Mouse (Mus musculus) thymus, postnatal 10 days (tissue): ENCODE data around the gene Abcb1b.
"Not testable (repeated sequence)": the region's sequence is repeated elsewhere in the genome, so short reads cannot be mapped to it uniquely, and the experiment has no call there.

ENCODE experiments used
- DNase-seq, 2 experiments: peaks; one replicate each; pipeline ENCODE4 v3.0.0; 2021; ENCODE audit warnings: low spot score in 2 of 2

The Abcb1b gene

DNA sequence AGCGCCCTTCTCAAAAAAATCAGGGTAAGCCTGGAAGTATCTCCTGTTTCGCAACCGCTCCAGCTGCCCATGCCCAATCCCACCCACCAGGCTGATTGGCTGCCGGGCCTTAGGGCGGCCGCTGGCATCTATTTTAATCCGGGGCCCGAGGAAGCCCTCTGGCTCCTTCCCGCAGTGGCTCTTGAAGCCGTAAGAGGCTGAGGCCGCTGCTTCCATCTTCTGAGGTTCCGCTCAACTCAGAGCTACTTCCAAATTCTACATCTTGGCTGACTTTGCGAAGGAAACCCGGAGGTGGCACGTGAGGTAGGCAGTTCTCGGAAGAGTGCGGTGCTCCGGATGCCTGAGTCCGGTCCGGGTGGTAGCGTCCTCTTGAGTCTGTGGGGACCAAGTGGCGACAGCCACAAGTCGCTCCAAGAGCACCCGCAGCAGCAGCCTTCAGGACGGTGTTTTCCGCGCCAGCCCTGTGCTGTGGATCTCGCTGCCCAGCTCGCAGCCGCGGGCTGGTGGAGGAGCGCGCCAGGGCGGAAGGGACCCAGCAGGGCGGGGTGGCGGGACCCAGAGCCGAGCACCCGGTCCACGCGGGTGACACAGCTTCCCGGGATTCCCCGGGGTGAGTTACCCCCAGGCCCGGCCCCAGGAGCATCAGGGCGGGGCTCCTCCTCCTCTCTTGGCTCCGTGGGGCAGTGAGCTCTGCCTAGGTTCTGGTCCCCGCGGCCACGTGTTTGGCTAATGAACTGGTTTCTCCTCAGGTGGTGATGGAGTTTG, at the start of gene Abcb1b:
Gene Abcb1b (plus strand): TSS at position 161 of the 765 bp plus-strand sequence.
- peak; percentile 5 to 15 for DNase-seq

DNA sequence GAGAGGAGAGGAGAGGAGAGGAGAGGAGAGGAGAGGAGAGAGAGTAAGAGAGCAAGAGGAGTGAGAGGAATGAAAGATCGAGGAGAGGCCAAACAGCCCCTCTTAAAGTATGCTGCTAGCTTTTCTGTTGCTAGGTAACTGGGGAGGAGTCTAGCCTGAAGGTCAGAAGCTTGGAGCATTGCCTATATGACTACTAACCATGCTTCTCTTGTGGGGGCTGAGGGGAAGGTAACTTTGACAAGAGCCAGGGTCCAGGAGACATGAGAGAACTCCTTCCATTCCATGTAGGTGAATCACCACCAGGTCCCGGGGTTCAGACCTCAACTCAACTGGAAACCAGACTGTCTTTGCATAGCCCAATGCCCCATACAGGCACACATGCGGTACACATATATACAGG, 25.1 kb upstream of the Abcb1b start:
- no peak for DNase-seq

DNA sequence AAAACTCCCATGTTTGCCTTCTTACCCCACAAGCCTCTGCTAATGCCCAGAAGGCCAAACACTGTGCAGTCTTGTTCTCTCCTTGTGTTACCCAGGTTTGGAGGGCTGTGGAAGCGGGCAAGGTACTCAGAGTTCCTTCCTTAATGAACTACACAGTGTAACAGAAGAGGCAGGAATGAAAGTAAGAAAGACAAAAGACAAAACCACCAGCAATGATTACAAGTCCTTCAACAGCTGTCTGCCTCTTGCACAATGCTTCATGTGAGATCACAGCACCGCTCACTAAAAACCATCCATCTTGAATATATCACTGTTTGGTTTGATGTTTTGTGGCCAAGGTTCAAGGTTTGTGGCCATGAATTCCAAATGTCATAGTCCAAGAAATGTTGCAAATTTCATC, 19.6 kb upstream of the Abcb1b start:
- no peak for DNase-seq

DNA sequence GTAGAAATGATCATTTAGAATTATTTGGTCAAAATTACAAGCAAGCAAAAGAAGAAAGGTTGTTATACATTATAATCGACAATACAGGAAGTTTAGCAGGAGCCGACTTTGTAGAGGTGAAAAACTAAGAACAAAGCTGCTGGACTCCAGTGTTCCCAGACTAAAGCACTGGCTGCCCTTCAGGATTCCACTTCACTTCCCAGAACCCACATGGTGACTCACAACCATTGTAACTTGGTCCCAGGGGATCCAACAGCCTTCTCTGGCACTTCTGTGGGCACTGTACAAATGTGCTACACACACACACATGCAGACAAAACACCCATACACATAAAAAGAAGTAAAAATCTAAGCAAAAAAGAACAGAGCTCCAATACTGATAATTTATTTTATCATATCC, 19.2 kb upstream of the Abcb1b start:
- no peak for DNase-seq

DNA sequence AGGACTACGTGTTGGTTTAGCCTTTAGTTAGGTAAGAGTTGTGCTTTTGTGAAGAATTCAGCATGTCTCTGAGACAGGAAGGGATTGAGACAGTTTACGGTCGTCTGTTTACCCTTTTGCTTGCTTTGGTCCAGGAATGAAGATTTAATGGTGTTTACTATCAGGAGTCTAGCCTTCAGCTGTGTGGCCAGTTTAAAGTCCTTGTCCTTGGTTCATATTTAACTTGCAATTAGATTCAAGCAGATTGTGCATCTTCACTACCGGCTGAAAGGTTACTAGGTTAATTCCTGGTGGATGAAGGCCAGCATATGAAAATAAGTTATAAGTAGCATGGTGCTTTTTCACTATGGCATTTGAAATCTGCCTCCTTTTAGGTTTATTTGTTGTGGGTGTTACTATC, 5.7 kb upstream of the Abcb1b start:
- DNase-seq = no peak

DNA sequence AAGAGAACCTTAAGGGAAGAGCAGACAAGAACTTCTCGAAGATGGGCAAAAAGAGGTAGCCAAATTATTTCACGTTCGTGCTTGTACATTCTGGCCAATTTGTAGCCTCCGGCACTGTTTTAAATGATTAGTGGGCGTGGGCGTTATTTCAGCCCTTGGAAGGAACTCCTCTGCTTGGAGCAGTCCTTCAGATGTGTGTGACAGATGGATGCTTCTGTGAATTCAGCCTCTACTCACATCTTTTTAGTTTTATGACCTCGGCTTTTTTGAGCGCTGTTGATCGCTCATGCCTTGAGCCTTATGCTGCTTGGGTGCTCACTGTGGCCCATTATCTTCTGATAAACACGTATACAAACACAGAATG, 787 bp downstream of the Abcb1b start:
- no peak for DNase-seq

DNA sequence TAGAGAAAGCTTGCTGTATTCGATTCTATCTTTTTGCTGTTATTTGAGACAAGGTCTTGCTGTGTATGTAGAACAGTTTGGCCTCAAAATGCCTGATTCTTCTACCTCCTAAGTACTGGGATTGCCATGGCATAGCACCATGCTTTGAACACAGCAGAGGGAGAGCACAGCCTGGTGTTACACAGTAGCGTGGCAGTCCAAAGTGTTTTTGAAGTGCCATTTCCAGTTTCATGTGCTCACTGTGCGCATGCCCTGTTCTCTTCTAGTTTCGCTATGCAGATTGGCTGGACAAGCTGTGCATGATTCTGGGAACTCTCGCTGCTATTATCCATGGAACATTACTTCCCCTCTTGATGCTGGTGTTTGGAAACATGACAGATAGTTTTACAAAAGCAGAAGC, 7.8 kb downstream of the Abcb1b start:
- DNase-seq = no peak

DNA sequence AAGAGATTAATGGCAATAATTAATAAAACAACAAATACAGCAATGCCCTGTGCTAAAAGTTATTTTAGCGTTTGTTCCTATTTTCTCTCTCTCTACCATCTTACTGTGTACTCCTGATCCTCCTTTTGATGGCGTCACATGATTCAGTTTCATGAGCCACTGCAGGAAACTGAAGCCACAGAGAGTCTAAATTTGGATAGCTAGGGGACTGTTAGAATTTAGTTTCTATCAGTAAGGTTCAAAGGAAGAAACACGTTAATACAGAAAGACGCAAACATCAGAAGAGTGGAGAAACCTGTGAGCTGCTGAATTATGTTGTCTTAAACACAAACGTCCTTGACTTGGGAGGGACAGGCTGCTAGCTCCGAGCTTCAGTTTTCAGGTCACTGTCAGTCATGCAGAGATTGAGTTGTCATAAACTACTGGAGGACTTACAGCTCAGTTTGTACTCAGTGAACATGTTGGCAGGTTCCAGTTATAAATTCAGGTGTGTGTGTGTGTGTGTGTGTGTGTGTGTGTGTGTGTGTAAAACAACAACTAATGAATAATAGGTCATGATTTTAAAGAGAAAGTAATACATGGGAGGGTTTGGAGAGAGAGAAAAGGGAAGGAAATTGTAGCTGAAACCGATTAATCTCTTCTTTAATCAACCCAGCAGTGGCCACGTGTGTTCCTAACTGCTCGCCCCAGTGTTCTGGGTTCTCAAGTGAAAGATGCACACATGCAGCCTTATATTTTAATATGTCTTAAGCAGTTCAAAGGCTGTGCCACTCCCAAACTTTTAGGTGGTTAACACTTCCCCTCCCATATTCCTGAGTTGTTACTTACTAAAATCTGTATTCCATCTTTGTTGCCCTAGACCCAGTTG, 9.4 kb downstream of the Abcb1b start:
- no peak for DNase-seq

DNA sequence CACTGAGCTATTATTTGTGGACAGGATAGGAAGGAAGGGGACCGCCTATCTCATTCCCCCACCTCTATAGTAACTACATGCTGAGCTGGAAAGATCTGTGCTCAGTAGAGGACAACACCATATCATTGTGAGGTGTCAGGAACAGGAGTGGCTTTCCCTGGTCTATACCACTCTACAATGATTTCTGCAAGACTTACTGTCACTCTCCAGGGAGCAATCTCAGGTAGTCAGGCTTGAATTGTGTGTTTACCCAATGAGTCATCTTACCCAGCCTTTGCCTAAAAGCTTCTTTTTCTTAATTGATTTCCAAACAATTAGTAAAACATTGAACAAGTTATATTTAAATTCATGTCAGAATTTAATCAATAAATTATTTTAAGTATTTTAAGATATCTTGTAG, 15.9 kb downstream of the Abcb1b start:
- DNase-seq = no peak

DNA sequence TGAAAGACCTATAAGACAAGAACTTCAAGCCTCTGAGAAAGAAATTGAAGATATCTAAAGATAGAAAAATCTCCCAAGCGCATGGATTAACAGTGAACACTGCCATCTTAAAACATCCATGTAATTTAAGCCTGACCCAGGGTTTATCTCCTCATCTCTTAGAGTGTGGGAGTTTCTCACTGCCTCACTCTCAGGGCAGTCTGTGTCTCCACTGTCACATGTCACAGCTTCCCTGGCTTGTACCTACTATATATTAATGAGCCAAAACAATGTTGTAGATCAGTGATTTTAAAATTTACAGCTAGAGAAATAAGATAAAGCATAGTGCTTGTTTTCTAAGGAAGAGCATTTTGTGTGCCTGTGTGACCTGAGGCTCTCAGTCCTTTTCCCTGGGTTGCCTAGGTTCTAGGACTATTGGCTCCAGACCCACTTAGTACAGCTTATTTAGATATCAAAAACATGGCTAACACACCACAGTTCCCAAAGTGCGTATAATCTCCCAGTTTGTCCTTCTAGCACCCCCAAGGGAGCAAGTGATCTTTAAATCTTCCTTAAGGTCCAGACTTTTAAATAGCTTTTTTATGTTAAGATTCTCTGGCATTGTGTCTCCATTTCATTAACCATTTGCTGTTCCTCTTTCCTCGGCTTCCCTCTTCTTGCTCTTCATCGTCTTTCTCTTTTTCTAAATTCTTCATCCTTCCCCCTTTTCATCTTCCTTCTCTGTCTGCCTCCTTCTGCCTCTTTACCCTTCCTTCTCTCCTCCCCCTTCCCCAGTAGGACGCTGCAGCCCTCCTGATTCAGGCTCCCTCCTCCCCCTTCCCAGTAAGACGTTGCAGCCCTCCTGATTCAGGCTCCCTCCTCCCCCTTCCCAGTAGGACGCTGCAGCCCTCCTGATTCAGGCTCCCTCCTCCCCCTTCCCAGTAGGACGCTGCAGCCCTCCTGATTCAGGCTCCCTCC, 22.0 kb downstream of the Abcb1b start:
- no peak for DNase-seq

DNA sequence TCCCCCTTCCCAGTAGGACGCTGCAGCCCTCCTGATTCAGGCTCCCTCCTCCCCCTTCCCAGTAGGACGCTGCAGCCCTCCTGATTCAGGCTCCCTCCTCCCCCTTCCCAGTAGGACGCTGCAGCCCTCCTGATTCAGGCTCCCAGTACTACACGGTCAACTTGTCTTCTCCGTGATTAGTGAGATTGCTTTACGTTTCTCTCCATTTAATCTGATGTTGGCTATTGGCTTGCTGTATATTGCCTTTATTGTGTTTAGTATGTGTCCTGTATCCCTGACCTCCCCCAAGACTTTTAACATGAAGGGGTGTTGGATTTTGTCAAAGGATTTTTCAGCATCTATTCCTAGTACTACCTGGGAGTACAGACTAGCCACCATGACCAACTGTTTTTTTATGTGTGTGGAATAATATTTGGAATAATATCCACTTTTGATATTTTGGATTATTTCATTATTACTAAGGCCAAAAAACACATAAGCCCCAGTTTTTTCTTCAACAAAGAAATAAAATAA, 22.7 kb downstream of the Abcb1b start:
- DNase-seq = not testable (repeated sequence)

DNA sequence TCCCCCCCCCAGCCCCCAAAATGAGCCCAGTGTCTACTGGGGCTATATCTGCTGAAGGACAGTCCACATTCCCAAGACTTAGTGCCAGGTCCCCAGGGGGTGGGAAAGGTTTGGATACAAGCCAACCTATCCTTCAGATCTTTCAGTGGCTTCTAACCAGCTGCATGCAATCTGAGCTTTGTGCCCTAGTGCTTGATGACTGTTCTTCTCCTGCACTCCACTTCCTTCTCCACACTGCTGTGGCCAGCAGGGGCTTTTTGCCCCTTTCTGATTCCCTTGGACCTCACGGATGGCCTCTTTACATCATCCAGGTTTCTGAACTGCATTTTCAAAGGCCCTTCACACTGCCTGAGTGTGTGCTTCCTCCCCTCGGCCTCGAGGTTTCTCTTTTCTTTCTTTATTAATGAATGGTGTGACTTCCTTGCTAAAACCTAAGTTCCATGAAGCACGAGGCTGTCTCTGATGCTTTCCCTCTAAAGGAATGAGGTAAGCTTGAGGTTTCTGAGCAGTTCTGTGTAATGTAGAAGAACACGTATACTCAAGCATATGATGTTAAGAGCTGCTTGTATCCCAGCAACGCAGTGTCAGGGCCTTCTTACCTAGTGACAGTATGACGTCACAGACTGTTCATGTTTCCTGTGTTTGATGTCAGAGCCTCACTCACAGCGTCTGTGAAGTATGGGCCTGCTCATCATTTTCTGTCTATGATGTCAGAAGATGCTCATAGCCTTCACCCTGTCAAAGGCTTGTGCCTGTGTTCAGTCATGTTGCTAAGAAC, 40.9 kb downstream of the Abcb1b start:
- DNase-seq = no peak

DNA sequence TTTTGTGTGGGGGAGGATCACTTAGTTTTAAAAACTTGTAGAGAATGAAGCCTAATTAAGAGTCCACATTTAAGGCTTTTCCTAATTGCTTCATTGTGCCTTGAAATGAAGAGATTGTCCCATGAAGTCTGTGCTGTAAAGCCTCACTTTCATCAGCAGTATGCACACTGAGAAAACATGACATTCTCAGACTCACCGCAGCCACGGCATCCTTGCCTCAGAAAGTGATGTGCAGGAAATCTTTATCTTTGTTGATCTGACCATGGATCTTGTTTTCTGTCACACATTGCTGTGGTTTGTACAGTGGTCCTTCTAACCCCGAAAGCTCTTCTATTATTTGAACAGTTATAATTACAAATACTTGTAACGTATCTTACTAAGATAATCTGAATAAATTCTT, 41.7 kb downstream of the Abcb1b start:
- no peak for DNase-seq

DNA sequence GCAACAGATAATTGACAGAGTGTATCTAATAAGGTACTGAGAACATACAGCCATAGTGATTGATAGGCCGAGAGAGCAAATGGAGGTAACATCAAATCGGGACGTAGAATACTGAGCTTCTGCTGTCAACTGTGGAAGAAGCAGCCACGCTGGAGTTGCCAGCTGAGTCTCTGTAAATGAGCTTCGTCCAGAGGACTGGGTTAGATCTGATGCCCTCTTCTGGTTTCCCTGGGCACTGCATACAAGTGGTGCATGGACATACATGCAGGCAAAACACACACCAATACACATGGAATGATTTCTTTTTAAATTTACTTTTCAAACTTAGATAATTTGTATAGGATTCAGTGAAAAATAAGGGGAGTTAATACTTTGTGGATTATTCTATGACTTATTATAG, 42.9 kb downstream of the Abcb1b start:
- peak; percentile 42 to 74 for DNase-seq

DNA sequence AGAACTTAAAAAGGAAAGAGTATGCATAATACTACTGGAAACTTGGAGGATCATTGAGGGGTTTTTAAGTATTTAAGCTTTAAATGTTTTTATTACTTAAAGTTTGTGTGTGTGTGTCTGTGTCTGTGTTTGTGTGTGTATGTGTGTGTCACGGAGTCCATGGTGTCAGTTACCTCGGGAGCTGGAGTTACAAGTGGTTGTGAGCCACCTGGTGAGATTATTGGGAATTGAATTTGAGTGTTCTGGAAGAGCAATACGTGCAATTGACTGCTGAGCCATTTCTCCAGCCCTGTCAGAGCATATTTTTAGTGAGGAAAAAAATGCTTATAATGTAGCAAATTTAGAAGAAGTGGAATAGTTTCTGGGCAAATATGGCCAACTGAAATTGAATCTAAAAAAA, 44.9 kb downstream of the Abcb1b start:
- DNase-seq = no peak

DNA sequence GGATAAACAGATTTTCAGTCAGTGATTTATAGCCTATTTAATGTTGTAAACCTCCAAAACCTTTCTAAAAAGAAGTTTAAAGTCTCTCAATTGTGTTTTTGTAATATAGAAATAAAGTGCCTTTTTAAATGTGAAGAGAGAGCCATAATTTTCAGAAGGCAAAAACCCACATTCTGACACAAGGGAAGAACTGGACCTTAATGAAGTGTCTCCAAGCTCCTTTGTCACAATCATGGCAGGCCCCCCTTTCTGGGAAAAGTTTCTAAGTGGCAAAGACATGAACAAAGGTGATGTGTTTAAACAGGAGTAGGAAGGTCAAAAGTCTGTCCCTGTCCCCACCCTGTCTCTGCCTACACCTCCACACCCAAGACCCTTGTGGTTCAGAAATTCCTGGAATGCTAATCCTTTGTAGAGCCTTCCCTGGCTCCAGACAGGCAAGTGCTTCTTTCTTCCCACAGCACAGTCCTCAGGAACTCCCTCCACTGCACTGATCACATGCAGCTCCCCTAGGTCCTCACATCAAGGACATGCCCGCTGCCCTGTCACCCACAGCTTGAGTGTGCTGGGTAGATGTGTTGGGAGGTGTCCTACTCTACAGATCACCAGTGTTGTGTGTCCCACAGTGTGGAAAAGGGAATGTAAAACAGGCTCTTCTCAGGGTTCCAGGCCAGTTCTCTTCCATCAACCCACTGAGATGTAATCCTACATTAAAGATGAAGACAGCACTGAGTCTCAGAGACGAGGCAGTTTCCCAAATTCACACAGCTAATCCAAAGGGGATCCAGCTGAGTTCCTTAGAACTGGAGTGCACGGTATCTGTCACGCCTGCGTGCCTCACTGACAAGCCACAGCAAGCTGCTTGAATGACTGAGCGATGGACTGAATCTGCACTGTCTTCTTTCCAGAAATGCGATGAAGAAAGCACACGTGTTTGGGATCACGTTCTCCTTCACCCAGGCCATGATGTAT, 50.9 kb downstream of the Abcb1b start:
- DNase-seq = not testable (repeated sequence)

DNA sequence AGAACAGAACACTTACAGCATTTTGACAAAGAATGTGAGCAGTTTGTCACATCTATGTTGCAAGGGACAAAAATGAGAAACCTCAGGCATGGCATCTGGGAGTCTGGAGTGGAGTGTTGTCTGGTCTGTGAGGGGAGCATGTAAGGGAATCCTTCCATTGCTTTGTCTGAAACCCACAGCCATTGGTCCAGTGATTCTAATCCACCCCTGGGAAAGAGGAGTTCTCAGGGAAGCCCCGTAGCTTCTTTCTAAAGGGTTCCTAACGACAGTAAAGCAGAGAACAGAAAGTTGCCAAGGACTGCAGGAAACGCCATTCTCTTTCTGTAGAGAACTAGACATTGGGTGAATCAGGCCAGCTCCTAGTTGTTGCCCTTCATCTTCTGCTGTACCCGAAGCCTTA, 52.9 kb downstream of the Abcb1b start:
- no peak for DNase-seq

DNA sequence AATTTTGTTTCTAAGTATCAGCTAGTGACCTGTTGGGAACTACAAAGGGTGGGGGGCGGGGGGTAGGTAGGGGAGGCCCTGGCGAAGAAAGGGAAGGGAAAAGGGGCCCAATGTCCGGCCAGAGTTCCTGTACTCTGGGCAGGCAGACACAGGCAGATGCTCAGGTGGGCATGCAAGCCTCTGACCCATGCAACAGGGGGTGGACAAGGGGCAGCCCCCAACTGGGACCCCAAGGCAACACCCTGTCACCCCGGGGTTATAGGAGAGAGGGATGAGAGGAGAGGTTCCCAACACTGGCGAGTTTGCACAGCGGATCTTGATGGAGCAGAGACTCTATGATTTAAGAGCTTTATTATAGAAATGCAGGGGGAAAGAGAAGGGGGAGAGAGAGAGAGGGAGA, 59.3 kb downstream of the Abcb1b start:
- no peak for DNase-seq

DNA sequence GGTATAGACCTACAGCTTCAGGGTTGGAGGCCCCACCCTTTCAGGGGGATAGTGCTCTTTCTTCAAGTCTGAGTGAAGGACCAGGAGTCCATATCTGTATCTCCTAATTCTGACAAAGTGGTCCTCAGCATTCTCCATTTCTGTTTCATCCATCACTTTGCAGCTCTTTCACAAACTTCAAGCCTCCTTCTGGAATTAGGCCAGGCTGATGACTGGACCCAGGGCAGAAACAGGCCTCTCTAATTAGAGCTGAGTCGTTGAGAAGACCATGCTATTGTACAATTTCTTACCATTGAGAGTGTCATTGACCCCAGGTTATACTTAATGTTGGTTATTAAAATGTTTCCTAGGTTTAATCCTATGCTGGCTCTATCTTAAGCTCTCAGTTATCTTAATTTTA, 63.9 kb downstream of the Abcb1b start:
- DNase-seq = no peak
